Mouse (Mus musculus) midbrain, embryonic 10.5 days (tissue): ENCODE data around the gene Prkab2. TPM values are rescaled to one million over a fixed set of nuclear protein-coding genes. Genes with fewer than 3 reads are reported as not detected.

ENCODE experiments used
- DNase-seq: peaks from one replicate; pipeline ENCODE4 v3.0.0-alpha.2; 2017; ENCODE audit warnings: low spot score
- H3K27ac ChIP-seq: fragments of 300-500 bp; sonication (generic); replicated peaks from 2 replicates; pipeline ENCODE4 v1.5.1; 2016; ENCODE audit warnings: mild to moderate bottlenecking
- H3K27me3 ChIP-seq: fragments of 300-500 bp; sonication (generic); 2 replicates; pipeline ENCODE4 v1.6.1; 2016; ENCODE audit warnings: low read depth, mild to moderate bottlenecking; ENCODE audit not compliant: poor library complexity, severe bottlenecking
- H3K36me3 ChIP-seq: fragments of 300-500 bp; sonication (generic); 2 replicates; pipeline ENCODE4 v1.6.1; 2016; ENCODE audit warnings: mild to moderate bottlenecking, moderate library complexity
- H3K4me1 ChIP-seq: fragments of 300-500 bp; sonication (generic); 2 replicates; pipeline ENCODE4 v1.6.1; 2016
- H3K4me3 ChIP-seq: fragments of 300-500 bp; sonication (generic); 2 replicates; pipeline ENCODE4 v1.5.1; 2016; ENCODE audit warnings: mild to moderate bottlenecking, moderate library complexity
- H3K9me3 ChIP-seq: fragments of 300-500 bp; sonication (generic); replicated peaks from 2 replicates; pipeline ENCODE4 v1.6.1; 2016; ENCODE audit warnings: mild to moderate bottlenecking
- WGBS: fragments of 180-500 bp; shearing (Covaris S2); methylation state at CpG from one replicate; pipeline ENCODE4 v1.1.7; 2016; 5-methylcytosine and 5-hydroxymethylcytosine counted together
- polyA plus RNA-seq: library from polyadenylated mRNA; unstranded; fragments of >200 nt; fragmentation: Nextera tagmentation; extraction: Ambion mirVana; gene quantifications from 2 replicates; pipeline ENCODE4 v1.2.1, GENCODE M21; 2016

The Prkab2 gene
- polyA plus RNA-seq, 1 experiment from 2014 or later: 7.0 TPM

DNA sequence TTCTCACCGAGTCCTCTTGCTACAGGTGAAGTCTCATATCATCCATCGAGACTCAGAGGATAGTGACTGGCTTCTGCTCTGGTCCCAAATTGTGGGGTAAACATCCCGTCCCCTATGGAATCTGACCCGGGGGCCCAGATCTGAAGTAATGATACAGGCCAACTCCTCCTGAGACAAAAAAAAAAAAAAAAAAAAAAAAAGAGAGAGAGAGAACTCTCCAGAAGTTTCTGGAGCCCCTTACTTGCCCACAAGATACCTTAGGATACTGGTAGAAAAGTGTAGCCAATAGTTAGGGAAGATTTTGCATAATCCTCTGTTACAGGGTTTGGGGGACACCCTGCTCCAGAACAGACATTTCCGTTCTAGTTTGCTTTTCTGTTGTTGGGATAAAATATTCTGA is 24.6 kb downstream of the Prkab2 start:
- 22% methylated on average over 5 of the region's 5 CpGs for WGBS
- peak overlapping the region; percentile 58 for H3K4me3 ChIP-seq
- H3K9me3 ChIP-seq: no peaks in the 10 kb centered on the region
- no peak overlapping the region for H3K27ac ChIP-seq
- no peaks in the 10 kb centered on the region for H3K36me3 ChIP-seq
- H3K4me1 ChIP-seq: peaks cover 35% of the 10 kb centered on the region
- no peak for DNase-seq
- H3K27me3 ChIP-seq: peaks cover 65% of the 10 kb centered on the region

DNA sequence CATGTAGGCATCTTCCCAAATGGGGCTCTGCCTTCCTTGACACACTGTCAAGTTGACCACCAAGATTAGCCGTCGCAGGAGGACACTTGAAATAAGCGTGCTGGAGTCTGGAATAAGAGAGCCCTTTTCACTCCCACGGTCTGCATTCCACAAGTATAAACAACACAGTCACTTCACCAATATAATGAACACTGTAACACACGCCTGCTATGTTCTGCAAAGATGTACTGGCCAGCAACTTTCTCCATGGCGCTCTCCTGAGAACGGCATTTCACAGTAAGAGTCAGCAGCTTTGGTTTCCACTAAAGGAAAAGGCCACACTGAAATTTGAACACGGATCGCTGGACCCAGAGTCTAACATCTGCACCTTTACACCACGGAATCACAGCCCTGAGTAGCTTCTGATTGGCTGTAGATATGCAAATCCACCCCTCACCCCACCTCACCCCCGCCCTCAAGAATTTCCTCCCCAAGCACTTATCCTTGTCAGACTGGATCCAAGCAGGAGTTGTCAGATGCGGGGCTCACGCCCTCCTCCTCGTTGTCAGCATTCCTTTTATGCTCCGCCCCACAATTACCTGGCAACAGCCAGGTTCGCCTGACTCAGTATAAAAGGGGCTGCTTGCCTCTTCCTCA is 25.7 kb downstream of the Prkab2 start:
- WGBS: 4% methylated on average over 16 of the region's 16 CpGs
- peak; percentile 37 for DNase-seq
- Histone ChIP-seq H3K27ac (no peak overlapping the region), H3K4me1 (peaks cover 35% of the 10 kb centered on the region), H3K4me3 (peak overlapping the region; percentile 35), H3K27me3 (peaks cover 65% of the 10 kb centered on the region), H3K9me3 (no peaks in the 10 kb centered on the region), H3K36me3 (no peaks in the 10 kb centered on the region)

DNA sequence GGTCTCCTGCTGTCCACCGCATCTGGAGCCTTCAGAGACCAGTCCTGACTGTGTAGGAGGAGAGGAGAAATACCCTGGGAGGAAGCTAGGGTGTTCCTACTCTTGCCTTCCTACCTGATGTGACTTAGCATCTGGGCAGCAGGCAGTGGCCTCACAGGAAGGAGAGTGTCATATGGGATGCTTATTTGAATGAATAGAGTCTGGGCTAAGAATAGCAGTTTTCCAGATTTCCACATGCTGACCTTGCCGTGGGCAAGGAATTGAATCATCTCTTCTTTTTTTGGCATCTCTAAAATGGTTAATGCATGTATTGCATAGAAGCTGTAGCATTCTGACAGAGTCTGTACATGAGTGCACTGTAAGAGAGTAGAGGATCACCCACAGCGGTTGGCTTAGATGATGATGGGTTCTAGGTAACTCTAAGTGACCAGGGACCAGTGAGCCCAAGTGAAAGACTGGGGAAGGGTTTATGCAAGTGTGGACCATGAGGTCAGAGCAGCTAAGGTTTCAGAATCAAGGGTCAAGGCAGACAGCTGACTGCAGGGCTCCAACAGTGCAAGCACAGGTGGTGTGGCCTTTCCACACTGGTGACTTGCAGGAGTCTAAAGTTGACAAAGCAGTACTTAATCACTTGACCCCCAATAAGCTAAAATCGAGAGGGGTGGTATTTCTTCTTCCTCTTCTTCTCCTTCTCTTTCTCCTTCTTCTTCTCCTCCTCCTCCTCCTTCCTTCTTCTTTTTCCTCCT is 28.6 kb downstream of the Prkab2 start:
- no peaks in the 10 kb centered on the region for H3K36me3 ChIP-seq
- H3K27me3 ChIP-seq: peaks cover 44% of the 10 kb centered on the region
- no peak overlapping the region for H3K27ac ChIP-seq
- WGBS: 86% methylated on average over 4 of the region's 4 CpGs
- peaks cover 35% of the 10 kb centered on the region for H3K4me1 ChIP-seq
- H3K4me3 ChIP-seq: no peak overlapping the region
- no peaks in the 10 kb centered on the region for H3K9me3 ChIP-seq
- DNase-seq: no peak

DNA sequence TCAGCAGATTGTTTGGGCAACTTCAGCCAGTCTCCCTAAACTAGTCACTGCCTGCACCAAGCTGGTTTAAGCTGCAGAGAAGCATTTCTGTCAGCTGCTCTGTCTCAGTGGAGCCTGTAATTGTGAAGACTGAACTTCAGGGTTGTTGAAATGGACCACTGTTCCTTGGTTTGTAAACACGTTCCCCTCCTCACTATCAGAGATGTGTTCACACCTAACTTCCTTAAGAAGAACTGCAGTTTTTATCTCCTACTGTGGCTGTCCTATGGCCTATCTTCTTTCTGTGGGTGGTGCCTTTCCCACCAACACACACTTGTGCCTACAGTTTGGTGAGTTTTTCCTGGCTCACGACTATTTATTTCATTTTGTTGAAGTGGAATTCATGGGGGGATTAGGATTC is 31.3 kb downstream of the Prkab2 start:
- Histone ChIP-seq H3K27me3 (peaks cover 19% of the 10 kb centered on the region), H3K9me3 (no peaks in the 10 kb centered on the region), H3K27ac (no peak overlapping the region), H3K4me3 (no peak overlapping the region), H3K4me1 (peaks cover 14% of the 10 kb centered on the region), H3K36me3 (no peaks in the 10 kb centered on the region)
- DNase-seq: no peak
- 73% methylated on average over 2 of the region's 2 CpGs for WGBS

DNA sequence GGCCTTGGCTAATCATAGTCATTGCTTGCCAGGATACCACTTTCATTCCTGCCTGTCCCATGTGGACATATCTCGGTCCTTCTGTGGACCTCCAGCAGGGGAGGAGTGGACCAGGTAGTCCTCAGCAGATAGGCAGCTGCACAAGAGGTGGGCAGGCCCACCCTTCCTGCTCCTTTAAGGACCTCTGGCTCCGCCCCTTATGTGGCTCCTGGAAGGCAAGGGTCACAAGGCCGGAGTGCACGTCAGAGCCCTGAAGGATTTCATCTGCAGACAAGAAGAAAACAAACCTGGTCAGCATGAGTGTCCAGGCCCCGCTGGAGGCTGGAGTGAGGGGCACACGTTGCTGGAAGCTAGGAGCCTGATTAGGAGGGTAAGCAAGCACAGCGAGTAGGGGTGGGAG is 32.6 kb downstream of the Prkab2 start:
- H3K27me3 ChIP-seq: 0 out of 2 replicates have a peak, but pooled peaks cover 7% of the 10 kb centered on the region
- WGBS: 58% methylated on average over 7 of the region's 7 CpGs
- H3K36me3 ChIP-seq: no peaks in the 10 kb centered on the region
- 0 out of 2 replicates have a peak overlapping the region, but pooled peaks have one; percentile 13 for H3K27ac ChIP-seq
- no peak overlapping the region for H3K4me3 ChIP-seq
- no peak for DNase-seq
- peaks cover 11% of the 10 kb centered on the region for H3K4me1 ChIP-seq
- no peaks in the 10 kb centered on the region for H3K9me3 ChIP-seq

DNA sequence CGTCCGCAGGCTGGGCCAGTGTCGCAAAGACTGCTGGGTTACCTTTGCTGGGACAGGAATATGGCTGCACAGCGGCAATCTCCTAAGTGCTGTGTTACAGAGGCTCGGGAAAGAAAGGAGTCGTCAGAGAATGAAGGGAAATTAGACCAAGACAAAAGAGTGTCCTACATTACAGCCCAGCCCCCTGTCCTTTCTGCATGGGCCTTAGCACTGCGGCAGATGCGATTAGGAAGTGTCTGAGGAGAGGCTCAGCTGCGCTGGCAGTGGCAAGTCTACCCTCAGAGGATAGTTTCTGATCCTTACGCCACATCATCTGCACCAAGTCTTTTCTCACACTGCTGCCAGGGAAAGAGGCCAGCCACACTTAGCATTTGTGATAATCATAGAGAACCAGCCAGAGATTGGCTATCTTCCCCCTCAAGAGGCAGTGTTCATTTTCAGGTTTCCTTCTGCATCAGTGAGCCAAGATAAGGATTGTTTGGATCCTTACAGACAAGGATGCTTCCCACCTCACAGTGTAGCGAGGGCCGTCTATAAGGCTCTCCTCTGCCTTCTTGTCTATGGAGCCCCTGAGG is 33.5 kb downstream of the Prkab2 start:
- H3K27me3 ChIP-seq: no peaks in the 10 kb centered on the region
- no peaks in the 10 kb centered on the region for H3K36me3 ChIP-seq
- 0 out of 2 replicates have a peak overlapping the region, but pooled peaks have one; percentile 13 for H3K27ac ChIP-seq
- H3K4me3 ChIP-seq: no peak overlapping the region
- peaks cover 11% of the 10 kb centered on the region for H3K4me1 ChIP-seq
- H3K9me3 ChIP-seq: no peaks in the 10 kb centered on the region
- DNase-seq: no peak
- WGBS: 73% methylated on average over 12 of the region's 12 CpGs

DNA sequence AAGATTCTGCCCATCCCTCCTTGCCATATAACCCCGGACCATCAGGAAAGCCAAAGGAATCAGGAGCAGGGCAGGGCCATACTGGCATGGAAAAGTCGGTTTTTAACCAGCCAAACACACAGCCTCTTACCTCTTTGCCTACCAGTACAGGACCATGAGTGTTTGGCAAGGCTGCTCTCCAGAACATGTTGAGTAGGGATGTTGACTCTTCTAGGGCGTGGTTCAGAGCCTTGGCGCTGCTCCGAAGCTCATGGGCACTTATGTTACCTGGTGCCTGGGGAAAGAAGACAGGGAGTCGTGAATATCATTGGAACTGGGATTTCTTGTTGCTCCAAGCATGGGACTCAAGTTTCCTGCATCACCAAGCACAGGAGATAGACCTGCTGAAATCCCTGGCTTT is 35.8 kb downstream of the Prkab2 start:
- H3K4me3 ChIP-seq: no peak overlapping the region
- H3K9me3 ChIP-seq: no peaks in the 10 kb centered on the region
- WGBS: 92% methylated on average over 6 of the region's 6 CpGs
- H3K27me3 ChIP-seq: no peaks in the 10 kb centered on the region
- H3K27ac ChIP-seq: no peak overlapping the region
- DNase-seq: no peak
- no peaks in the 10 kb centered on the region for H3K36me3 ChIP-seq
- peaks cover 11% of the 10 kb centered on the region for H3K4me1 ChIP-seq

DNA sequence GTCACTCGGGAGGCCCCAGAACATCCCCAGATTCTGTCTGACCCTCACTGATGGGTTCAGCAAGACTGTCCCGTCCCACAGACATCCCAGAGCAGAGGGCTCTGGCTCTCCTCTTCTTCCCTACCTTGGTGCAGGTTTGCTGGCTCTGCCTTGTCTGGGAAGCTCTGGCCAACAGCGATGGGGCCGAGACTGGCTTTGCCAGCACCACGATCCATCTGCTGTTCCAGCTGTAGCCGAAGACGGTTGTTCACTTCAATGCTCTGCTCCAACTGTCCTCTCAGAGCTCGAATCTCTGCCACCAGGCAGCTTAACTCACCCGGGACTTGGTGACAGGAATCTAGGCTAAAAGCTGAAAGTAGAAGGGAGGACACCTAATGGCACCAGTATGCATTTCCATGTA is 38.9 kb downstream of the Prkab2 start:
- WGBS: 84% methylated on average over 9 of the region's 9 CpGs
- Histone ChIP-seq H3K27ac (no peak overlapping the region), H3K9me3 (no peaks in the 10 kb centered on the region)

DNA sequence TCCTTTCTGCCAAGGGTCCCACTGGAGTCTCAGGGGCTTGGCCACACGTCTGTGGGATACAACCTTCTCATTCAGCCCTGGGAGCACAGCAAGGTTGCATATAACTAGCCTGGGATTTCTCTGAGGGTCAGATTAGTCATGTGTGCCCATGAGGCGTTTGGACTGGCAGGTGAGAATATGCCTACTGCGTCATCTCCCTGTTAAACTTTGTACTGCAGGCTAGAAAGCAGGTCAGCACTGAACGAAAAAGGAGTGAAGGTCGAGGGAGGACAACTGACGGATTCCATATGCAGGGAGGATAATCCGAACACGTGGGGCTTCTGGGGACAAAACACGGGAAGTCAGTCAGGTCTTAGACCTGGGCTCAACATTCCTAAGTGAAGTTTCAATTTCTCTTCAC is 39.3 kb downstream of the Prkab2 start:
- no peak overlapping the region for H3K27ac ChIP-seq
- H3K27me3 ChIP-seq: no peaks in the 10 kb centered on the region
- H3K4me3 ChIP-seq: no peak overlapping the region
- no peak for DNase-seq
- no peaks in the 10 kb centered on the region for H3K4me1 ChIP-seq
- no peaks in the 10 kb centered on the region for H3K9me3 ChIP-seq
- H3K36me3 ChIP-seq: no peaks in the 10 kb centered on the region
- 83% methylated on average over 9 of the region's 9 CpGs for WGBS

More for the DNA sequence above, 38.9 kb downstream of the Prkab2 start:
- DNase-seq: no peak
- no peaks in the 10 kb centered on the region for H3K4me1 ChIP-seq
- no peaks in the 10 kb centered on the region for H3K27me3 ChIP-seq
- H3K4me3 ChIP-seq: no peak overlapping the region
- H3K36me3 ChIP-seq: no peaks in the 10 kb centered on the region

DNA sequence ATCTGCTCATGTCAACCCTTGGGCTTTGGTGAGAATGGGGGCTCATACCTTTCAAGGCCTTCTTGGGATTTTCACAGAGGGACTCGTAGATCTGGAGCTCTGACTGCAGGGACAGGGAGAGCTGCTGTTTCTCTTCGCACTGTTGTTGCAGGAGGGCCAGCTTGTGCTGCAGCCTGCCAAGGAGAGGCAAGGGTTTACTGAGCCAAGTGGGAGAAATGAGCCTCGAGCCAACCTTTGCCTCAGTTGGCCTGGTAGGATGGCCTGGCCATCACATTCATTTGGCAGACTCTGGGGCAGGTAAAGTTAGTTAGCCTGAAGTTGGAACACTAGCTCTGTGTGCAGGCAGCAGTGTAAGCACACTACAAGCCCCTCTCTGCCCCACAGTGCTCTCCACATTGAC is 41.1 kb downstream of the Prkab2 start:
- Histone ChIP-seq H3K9me3 (no peaks in the 10 kb centered on the region), H3K27me3 (no peaks in the 10 kb centered on the region), H3K4me3 (no peak overlapping the region), H3K27ac (no peak overlapping the region), H3K4me1 (no peaks in the 10 kb centered on the region), H3K36me3 (no peaks in the 10 kb centered on the region)
- no peak for DNase-seq
- 83% methylated on average over 3 of the region's 3 CpGs for WGBS

DNA sequence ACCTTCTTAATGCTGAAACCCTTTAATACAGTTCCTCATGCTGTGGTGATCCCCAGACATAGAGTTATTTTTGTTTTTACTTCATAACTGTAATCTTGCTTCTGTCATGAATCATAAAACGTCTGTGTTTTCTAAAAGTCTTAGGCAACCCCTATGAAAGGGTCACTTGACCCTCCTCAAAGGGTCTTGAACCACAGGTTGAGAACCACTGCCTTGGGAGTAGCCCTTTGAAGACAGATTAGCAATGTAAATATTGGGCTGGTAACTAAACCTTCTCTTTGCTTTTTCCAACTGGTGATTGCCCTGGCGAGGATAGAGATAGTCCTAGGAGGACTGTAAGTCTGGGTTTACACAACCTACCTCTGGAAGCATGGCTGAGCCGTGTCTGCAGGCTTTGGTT is 43.2 kb downstream of the Prkab2 start:
- no peak for DNase-seq
- Histone ChIP-seq H3K4me3 (no peak overlapping the region), H3K27ac (no peak overlapping the region), H3K4me1 (no peaks in the 10 kb centered on the region), H3K36me3 (no peaks in the 10 kb centered on the region), H3K27me3 (no peaks in the 10 kb centered on the region), H3K9me3 (no peaks in the 10 kb centered on the region)
- WGBS: 66% methylated on average over 3 of the region's 3 CpGs

DNA sequence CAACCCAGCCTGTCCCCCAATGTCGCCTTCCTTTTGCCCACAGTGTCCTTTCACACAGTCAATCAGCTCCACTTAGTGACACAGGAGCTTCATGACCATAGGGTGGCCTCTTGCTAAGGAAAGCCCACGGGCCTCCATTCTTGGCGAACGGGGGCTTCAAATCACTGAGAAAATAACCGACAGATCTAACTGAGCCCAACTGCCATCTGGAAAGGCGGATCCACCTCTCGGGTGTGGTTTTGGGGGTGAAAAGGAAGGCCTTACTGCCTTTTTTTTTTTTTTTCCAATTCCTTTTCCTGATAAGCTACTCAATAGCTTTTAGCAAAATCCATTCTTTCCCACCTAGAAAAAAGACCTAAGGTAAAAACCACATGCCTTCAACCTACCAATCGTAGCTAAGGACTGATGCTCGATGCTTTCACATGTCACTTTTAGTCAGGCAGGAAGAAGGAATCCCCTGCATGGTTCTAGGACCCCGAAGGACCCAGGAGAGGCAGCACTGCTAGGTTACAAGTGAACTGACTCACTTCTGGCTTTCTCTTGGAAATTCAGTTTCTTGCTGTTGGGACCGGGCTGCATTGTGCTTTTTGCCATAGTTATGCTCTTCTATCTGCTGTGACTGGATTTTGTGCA is 44.6 kb downstream of the Prkab2 start:
- Histone ChIP-seq H3K36me3 (no peaks in the 10 kb centered on the region), H3K27me3 (no peaks in the 10 kb centered on the region), H3K9me3 (no peaks in the 10 kb centered on the region), H3K4me3 (no peak overlapping the region), H3K27ac (no peak overlapping the region), H3K4me1 (no peaks in the 10 kb centered on the region)
- DNase-seq: no peak
- 95% methylated on average over 11 of the region's 11 CpGs for WGBS

DNA sequence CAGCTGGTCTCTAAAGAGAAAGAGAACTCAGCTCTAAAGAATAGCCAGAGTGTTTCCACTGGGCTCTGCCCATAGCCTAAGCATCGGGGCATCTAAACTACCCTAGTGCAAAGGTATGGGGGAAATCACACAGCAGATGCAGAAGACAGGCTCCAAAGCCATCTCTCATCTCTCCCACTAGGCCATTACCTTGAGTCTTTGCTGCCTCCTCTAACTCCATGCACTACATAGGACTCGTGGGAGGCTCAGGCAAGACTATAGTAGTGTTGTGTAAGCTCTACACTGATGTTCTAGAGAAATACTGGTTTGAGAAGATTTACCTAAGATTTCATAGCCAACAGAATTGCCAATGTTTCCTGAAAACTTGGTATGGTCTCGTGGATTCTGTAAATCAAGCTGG is 47.5 kb downstream of the Prkab2 start:
- H3K9me3 ChIP-seq: no peaks in the 10 kb centered on the region
- H3K27me3 ChIP-seq: no peaks in the 10 kb centered on the region
- 81% methylated on average over 3 of the region's 3 CpGs for WGBS
- H3K36me3 ChIP-seq: no peaks in the 10 kb centered on the region
- H3K27ac ChIP-seq: no peak overlapping the region
- no peak for DNase-seq
- no peaks in the 10 kb centered on the region for H3K4me1 ChIP-seq
- H3K4me3 ChIP-seq: no peak overlapping the region
